Mouse (Mus musculus): ENCODE data around the gene Rnf144b. TPM values are rescaled to one million over a fixed set of nuclear protein-coding genes. Genes with fewer than 3 reads are reported as not detected.

Rnf144b gene
- total RNA-seq, 2 experiments from 2014 or later = 4.2 to 5.2 TPM

DNA sequence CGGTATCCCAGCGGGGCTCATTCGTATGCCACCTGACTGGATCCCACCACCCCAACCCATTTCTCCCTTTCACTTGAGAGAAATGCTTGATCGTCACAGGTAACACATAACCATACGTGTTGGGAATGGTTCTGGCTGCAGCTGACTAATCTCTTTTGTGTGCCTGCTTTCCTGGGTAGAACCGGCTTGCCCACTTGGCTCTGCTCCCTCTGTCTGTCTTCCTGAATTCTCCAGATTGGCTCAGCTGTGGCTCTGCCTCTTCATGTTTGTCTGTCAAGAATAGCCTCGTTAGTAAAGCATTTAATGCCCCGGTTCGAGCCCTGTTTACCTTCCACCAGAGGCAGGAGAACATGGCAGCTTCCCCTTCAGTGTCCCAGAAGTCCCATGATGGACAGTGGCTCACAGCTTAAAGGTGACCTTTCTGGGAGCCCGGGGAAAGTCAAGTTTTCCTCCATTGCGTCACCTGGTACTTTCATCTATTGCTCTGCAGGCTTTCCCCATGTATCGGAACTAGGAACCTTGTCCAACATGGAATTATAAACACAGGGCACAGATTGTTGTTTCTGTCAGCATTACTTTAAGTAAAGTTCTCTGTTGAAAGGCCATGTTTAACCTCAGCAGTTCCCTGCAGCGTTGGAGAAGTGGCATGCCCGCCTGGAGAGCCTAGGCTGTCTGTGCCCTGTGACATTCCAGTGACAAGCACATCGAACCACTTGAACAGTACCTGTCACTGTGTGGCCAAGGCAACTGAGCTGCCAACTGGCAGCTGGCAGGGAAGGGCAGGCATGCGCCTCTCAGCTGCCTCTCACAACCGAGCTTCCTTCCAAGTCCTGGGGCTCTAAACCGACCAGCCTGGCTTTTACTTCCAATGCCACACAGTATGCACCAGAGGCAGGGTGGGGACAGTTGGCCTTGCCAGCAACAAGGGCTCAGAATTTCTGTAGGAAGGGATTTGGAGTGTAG is 101.4 kb downstream of the Rnf144b start:
- peak in 1 of 2 experiments; percentile 18 for DNase-seq

DNA sequence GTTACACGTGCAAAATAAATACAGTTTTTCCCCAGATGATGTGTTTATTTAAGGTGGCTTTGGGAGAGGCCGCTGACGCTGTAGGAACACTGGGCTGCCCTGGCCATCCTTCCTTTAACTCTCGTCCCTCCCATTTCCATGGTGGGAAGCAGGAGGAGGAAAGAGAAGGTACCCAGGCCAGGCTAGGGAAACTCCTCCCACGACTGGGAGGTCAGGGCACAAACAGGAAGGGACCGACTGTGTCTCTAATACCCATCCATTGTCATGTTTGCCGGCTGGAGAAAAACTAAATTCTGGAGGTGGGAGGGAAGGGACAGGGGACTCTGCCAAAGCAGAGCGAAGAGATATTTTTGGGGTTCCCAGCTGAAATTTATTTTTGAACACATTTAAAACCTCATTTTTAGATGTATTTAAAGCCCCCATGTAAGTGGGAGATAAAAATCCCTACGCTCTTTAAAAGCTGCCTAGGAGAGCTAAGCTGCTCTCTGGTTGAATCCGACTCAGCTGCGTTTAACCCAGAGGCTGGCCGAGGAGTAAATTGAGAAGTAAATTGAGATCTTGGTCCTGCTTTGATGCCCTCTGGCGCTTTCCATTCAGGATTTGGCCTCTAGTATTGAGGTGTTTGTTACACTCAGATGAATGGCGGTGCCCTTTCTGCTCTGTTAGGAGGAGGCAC is 102.3 kb downstream of the Rnf144b start:
- peak in 1 of 2 experiments; percentile 31 for DNase-seq

DNA sequence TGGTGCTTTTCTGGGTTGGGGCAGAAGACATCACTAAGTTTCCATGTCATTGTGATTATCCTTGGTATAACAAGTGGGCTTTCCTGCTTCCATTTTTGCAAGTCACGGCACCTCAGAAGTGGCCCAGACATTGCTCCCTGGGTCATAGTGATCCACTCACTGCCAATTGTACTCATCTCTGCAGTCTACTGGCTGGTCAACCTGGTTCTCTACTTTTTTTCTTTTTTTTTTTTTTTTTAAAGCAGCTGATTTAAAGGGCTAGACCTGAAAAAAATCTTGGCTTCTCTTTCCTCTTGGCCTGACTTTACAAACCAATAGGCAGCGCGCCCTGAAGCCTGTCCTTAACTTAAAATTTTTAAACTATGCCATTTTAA is 102.9 kb downstream of the Rnf144b start:
- no peak for DNase-seq

DNA sequence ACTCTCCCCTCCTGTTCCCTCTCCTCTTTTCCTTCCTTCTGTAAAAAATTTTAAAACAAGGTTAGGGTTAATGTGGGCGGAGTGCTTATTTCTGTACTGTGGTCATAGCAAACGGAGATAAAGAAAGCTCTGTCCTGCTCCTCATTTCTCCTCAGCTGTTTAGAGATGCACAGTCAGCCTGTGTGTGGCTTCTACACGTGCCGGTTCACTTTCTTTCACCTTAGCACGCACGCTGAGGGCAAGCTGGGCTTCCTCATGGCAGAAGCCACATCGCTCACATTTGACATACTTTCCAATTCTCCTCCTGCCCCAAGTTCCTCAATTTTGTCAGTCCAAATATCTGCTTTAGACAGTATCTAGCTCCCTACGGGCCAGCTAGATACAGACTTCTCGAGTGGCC is 103.3 kb downstream of the Rnf144b start:
- no peak for DNase-seq

DNA sequence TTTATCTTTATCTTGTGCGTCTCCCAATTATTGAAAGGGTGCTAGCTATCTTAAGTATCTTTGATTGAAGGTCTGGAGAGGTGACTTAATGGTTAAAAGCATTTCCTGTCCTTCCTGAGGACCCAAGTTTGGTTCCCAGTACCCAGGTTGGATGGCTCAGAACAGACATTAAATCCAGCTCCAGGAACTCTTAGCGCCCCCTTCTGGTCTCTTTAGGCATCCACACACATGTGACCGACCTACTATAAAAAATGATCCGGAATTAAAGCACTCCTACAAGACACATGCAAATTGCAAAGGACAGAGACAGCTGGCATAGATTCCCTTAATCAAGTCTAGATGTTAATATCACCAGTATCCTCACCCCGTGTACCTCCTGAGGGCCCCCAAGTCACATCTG is 104.1 kb downstream of the Rnf144b start:
- no peak for DNase-seq

DNA sequence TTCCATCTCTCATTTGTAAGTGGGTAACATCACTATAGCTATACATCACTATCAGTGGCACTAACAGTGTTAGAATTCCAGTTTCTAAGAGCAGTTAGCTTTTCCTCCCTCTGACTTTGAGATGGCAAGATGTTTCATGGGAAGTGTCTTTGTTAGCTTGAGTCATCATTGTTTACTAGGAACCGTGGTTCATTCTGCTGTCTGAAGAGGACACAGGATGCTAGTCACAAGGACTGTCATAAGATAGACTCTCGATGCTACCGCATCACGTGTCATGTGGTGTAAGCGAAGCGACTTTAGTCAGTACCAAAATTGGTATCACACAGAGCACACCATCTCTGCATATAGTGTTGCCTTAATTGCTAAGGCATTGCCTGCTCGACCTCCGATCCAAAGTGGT is 105.7 kb downstream of the Rnf144b start:
- DNase-seq = no peak

DNA sequence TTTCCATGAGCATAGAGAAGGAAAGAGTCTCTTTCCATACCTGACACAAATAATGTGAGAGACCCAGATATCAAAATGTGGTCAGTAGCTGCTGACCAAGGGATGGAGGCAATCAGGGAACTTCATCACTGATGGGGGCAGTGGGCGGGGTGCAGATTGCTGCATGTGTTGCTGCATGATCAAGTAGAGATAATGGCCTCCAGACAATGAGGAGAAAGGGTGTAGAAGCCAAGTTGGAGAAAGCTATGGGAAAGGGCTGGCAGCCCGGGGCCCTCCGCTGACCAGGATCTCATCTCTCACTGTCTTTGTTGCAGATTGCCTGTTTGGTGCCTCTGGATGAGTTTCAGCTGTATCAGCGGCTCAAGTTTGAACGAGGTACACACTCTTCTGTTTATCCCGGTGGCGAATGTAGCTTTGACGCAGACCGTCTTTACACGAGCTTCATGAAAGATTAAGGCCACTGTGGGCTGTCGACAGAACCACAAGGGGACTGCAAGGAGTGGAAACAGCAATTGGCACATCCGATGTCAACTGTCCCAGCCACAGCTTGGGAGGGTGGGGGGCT is 106.3 kb downstream of the Rnf144b start:
- DNase-seq = no peak

DNA sequence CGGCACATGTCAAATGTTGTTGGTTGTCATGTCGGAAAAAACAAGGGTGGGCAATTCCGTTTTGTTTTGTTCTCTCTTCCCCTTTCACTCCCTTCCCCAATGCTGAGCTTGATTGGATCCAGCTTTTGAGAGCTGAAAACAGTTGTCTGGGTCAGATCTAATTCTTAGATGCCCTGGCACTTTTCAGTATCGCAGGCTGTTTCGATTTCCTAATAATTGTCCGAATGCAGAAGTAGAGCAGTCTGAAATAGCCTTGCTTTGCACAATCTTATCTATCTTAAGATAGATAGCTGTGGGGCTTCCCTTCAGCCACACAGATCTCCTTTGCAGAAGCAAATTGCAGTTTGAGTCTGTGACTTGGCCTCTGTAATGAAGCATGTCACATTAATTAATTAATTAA is 109.7 kb downstream of the Rnf144b start:
- DNase-seq = no peak

DNA sequence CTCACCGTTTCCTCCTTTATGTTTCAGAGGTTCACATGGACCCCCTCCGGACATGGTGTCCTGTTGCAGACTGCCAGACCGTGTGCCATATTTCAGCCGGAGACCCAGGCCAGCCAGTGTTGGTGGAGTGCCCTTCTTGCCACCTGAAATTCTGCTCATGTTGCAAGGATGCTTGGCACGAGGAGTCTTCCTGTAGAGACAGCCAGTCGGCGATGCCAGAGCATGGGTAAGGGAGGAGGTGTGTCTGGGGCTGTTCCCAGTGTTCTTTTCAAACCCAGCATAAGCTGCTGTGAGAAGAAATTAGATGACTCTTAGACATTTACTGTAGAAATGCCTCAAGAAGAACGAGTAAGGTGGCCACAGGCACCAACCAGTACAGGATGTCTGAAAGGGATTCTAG is 114.9 kb downstream of the Rnf144b start:
- DNase-seq = no peak

DNA sequence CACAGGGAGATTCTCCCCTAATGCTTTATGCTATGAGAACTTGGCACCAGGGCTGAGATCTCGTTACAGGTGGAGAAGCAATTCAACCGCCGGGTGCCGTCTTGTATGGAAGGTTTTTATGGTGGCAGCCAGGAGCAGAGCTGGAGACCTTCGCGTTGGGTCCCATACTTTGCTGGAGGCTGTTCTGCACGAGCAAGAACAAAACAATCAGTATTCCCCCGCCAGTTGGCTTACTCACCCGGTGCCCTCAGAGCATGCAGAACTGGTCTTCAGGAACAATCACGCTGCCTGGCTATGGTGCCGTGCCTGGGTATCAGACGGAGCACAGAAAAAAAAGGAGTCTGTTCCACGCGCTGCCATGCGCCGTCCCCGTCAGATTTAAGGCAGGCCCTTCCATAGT is 115.7 kb downstream of the Rnf144b start:
- DNase-seq = no peak

DNA sequence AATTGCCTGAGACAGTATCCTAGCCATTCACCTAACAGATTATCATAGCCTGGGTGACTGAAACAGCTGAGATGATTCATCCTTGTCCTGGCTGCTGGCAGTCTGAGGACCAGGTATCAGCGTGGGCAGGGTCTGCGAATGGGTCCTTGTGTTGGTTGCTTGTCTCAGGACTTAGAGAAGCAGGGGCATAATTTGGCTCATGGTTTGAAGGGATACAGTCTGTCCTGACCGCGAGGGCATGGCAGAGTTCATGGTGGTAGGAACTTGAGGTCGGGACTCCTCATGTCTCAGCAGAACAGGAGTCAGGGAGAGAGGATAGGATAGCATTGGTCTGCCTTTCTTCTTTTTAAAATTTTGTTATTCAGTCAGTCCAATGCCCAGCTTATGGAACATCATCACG is 121.1 kb downstream of the Rnf144b start:
- no peak for DNase-seq

DNA sequence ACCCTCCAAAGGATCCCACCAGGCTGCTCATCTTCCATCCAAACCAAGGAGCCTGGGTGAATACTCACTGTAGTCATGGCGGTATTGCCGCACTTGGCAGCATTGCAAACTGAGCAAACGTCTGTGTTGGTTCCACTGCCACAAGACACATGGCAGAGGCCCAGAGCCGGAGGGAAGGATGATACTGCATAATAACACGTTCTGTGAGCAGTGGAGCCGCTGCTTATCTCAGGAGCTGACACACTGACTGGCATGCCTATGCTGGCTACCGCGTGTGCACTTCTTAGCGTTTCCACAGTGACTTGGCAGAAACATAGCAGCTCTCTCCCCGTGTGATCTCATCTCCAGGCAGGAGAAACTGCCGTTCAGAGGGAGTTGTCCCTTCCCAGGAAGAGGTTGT is 122.3 kb downstream of the Rnf144b start:
- DNase-seq = no peak

DNA sequence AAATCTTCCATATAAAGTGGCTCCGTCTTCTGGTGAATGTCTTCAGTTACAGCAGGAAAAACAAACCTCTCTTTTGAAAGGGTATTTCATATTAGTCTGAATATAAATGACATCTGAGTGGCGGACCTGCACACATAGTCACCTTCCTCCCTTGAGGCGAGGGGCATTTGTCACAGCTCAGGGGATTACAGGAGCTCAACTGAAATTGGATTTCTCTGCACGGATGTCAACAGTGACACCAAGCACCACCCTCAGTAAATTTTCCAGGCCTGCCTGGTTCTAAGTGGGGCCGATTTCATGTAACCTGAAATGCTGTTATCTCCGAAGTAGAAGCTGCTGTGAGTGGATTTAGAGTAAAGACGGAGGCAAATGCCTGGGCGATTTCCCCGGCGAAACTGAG is 124.0 kb downstream of the Rnf144b start:
- no peak for DNase-seq

DNA sequence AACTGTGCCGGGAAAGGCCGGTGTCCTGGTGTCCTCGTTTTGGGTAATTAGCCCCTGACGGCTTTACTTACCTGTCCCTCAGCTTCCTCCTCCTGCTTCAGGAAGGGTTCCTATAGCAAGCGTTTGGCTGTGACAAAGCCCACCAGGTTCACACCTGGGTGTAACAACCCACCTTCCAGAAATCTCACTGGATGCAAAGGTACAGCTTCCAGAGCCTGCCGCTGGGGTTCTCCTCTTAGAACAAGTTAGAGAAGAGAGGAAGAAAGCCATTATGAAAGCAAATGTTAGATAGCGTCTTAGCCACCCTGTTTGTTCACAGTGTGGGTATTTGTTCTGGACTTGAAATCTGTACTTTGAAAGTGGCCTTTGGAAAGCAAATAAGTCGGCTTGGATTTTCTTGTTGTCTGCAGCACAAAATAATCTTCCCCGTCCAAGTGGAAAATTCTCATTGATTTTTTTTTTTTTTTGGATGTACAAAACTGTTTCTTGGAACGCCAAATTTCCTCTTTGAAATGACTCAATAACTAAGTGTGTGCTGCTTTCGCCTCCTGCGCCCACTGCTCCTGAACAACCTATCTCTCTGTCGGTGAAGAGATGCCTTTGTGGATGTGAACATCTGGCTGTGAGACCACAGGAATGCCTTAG is 124.8 kb downstream of the Rnf144b start:
- no peak for DNase-seq

DNA sequence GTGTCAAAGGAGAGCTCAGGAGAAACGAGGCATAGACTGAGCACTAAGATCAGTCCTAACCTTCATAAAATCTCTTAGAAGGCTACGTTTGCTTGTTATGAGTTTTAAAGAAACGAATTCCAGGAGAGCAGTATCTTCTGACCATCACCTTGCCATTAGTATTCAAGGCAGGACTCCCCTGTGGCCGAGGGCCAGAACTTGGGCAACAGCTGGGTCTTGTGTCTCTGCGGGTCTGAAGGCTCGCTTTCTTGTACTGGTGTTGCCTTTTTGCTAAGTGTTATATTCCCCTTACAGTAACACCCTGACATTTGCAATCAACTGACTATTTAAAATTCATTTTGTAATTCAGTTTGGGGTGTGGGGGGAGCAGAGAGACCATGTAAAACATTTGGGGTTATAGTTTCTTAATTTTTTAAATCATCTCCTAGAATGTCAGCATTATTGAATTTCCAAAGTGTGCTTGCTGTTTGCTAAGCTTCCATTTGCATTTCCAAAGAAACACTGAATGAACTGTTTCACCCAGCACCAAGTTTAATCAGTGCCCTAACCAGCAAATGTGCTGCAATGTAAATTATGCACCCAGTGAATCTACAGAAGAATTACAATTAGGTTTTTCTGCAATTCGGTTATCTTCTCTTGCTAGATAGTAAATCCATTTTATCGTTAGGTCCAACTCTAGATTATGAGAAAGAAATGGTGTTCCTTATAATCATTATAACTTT is 126.0 kb downstream of the Rnf144b start:
- no peak for DNase-seq

DNA sequence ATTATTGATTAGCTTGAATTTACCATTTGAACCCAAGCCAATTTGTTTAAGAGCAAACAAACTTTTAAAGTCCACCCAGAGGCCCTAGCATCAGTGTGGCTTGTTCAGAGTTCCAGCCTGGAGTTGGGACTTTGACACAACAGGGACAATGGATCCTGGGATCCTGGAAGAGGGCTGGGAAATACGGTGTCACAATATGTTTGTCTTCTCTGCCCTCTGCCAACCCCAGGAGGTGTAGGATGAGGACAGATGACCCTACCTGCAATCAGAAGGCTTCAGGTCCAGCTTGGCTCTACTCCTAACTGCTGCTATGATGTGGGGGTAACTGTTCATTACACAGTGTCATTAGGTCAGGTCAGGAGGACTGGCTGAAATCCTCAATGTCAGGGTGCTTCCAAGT is 128.2 kb downstream of the Rnf144b start:
- no peak for DNase-seq

DNA sequence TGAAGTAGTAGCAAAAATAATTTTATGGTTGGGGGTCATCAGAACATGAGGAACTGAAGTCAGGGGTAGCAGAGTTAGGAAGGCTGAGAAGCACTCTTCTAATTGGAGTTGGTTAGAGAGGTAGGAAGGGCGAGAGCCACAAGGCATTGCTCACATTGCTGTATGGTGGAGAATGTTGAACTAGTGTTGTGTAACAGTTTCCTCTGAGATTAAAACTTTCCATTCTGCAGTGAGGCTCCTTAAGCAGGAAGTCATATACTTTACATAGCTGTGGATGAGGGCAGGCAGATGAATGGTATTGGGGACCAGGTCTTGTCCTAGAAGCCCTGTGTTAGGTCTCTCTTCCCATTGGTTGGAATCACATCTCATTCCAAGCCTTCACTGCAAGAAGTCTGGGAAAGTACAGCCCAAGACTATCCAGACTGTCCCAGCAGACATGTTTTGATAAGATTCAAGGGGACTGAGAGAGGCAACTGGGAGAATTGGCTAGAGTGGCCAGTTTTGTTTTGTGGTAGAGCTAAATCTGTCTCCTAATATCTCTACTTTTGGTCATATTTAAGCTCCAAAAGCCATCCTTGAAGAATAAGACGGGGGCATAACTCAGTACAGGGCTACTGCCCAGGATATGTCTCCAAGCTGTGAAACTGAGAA is 128.8 kb downstream of the Rnf144b start:
- no peak for DNase-seq

DNA sequence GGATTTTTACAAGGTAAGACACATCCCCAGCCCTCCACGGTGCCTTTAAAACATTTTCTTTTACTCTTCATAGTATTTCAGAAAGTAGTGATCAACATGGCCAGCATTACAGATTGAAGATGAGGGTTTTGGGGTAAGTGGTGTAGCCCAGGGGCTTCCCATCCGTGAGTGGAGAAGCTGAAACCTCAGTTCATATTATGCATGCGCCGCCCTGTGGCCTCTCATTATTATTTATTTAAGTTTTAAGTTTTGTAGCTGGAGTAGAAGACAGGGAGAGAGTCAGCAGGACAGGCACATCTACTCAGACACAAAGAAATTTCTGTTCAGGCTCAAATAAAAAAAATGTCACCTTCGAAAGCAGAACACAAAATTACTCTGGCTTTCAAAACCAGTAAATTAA is 131.3 kb downstream of the Rnf144b start:
- DNase-seq = no peak

DNA sequence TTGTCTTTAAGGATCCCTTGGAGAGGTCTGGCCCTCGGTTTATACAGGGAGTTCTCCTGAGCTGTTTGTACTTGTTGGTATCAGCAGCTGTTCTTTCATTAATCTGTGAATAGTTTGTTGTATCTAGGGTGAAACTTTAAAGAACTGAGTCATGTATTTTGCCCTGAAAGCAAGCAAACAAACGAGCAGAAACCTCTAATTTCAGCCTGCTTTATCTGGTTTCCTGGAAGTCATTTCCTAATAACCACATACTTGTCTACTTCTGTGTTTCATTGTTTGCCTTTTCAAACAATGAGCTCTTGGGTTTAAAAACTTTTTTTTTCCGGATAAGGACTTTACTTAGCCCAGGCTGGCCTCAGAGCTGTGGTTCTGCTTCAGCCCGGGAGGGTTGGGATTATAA is 136.8 kb downstream of the Rnf144b start:
- DNase-seq = no peak

DNA sequence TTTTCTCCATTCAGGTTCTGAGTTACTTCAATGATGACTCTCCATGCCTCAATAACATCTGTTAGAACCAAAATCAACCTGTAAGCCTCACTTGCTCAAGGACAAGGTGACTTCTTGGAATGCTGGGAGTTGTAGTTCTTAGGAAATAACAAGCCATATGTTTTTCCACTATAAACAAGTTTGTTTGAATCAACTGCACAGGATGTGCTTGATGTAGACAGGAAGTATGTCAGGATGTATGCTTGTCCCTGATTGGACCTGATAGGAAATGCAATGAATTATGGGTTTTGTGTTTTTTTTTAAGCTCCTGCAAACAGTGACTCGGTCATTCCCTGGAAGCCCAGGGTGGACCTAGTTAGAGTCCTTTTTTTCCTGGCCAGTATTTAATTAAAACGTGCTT is 139.5 kb downstream of the Rnf144b start:
- no peak for DNase-seq

DNA sequence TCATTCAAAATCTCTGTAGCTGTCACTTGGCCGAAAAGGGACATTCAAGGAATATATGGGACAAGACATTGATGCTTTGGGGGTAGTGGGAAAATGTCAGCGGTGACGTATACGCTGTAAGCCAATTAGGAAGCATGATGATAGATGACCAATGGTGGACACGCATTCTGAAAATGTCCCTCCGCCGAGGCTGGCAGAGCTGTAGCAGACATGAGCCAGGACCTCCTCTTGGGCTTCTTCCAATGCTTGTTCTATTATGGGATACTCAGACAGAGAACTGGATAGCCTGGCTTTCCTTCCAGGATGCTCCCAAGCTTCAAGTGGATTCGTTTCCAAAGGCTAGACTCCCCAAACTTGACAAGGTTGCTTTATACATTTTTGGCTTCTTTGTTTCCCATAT is 141.9 kb downstream of the Rnf144b start:
- DNase-seq = no peak

DNA sequence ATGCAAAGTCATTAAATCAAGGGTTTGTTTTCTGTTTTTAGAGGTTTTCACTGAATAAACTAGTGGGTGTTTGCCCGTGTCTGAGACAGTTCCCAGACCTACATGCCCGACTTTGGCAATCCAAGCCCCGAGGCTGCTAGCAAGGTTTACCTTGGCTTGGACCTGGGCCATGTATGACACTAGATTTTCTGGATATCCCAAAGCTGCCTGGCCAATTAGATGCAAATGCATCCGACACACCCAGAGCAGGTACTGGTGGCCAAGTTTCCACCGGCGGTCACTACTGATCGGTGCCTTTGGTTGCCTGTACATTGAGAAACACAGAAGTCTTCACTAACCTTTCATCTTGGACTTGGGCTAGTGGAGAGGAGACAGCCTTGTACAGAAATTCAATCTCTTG is 144.0 kb downstream of the Rnf144b start:
- no peak for DNase-seq

Measured in adrenal gland, postnatal 36 days (tissue).